Mouse (Mus musculus): ENCODE measurements around the gene Apmap.

The Apmap gene

GRCm38 (mm10) chr2:150608087-150608799 is at the start of gene Apmap:
Apmap (minus strand) TSS chr2:150608567.
- peak; percentile 95 to 97 for DNase-seq

GRCm38 (mm10) chr2:150656975-150657768 is 48.8 kb upstream of the Apmap start:
- DNase-seq, result no peak

- DNase-seq, result no peak
Measured at GRCm38 (mm10) chr2:150656112-150656511, 47.7 kb upstream of the Apmap start.

- peak in 1 of 2 experiments; percentile 56 for DNase-seq
Measured at GRCm38 (mm10) chr2:150655290-150655689, 46.9 kb upstream of the Apmap start.

GRCm38 (mm10) chr2:150654814-150655213 is 46.4 kb upstream of the Apmap start:
- DNase-seq, result no peak

GRCm38 (mm10) chr2:150651366-150651765 is 43.0 kb upstream of the Apmap start:
- DNase-seq, result peak in 1 of 2 experiments; percentile 43

GRCm38 (mm10) chr2:150650511-150651074 is 42.2 kb upstream of the Apmap start:
- DNase-seq, result no peak

- DNase-seq, result no peak
Measured at GRCm38 (mm10) chr2:150648300-150648895, 40.0 kb upstream of the Apmap start.

GRCm38 (mm10) chr2:150647681-150648299 is 39.4 kb upstream of the Apmap start:
- no peak for DNase-seq

- no peak for DNase-seq
Measured at GRCm38 (mm10) chr2:150646411-150647121, 38.2 kb upstream of the Apmap start.

- no peak for DNase-seq
Measured at GRCm38 (mm10) chr2:150645225-150645624, 36.9 kb upstream of the Apmap start.

GRCm38 (mm10) chr2:150643726-150644415 is 35.5 kb upstream of the Apmap start:
- DNase-seq, result no peak

GRCm38 (mm10) chr2:150643166-150643565 is 34.8 kb upstream of the Apmap start:
- DNase-seq, result no peak

- no peak for DNase-seq
Measured at GRCm38 (mm10) chr2:150638370-150638733, 30.0 kb upstream of the Apmap start.

GRCm38 (mm10) chr2:150637702-150638369 is 29.5 kb upstream of the Apmap start:
- no peak for DNase-seq

- DNase-seq, result no peak
Measured at GRCm38 (mm10) chr2:150635877-150636446, 27.6 kb upstream of the Apmap start.

GRCm38 (mm10) chr2:150629255-150629654 is 20.9 kb upstream of the Apmap start:
- no peak for DNase-seq

- no peak for DNase-seq
Measured at GRCm38 (mm10) chr2:150627140-150627539, 18.8 kb upstream of the Apmap start.

- no peak for DNase-seq
Measured at GRCm38 (mm10) chr2:150624926-150625325, 16.6 kb upstream of the Apmap start.

GRCm38 (mm10) chr2:150623957-150624356 is 15.6 kb upstream of the Apmap start:
- peak; percentile 31 to 74 for DNase-seq

GRCm38 (mm10) chr2:150621698-150622097 is 13.3 kb upstream of the Apmap start:
- DNase-seq, result no peak

Data from lung, adult 18-20 months (tissue).